Mouse (Mus musculus) forebrain, embryonic 14.5 days (tissue): ENCODE data around the gene Emc6. TPM values are rescaled to one million over a fixed set of nuclear protein-coding genes. Genes with fewer than 3 reads are reported as not detected.

Experiments used
- ATAC-seq: fragments of 200-750 bp; cut with Nextera tagmentation; 2 replicates; pipeline ENCODE4 v1.8.0; 2017; ENCODE audit warnings: mild to moderate bottlenecking, moderate library complexity
- DNase-seq: peaks from one replicate; pipeline ENCODE4 v3.0.0-alpha.2; 2015; ENCODE audit warnings: low spot score
- H3K27ac ChIP-seq: fragments of 300-500 bp; sonication (generic); 2 replicates; pipeline ENCODE4 v1.5.1; 2014; ENCODE audit warnings: low read depth, mild to moderate bottlenecking, control low read depth, low read length, moderate library complexity
- H3K27me3 ChIP-seq: fragments of 300-500 bp; sonication (generic); replicated peaks from 2 replicates; pipeline ENCODE4 v1.6.1; 2014; ENCODE audit warnings: low read length, control low read depth, mixed read lengths; ENCODE audit not compliant: control insufficient read depth, insufficient read depth
- H3K36me3 ChIP-seq: fragments of 300-500 bp; sonication (generic); 2 replicates; pipeline ENCODE4 v1.6.1; 2014; ENCODE audit warnings: low read length, control low read depth; ENCODE audit not compliant: control insufficient read depth, insufficient read depth
- H3K4me1 ChIP-seq: fragments of 300-500 bp; sonication (generic); 2 replicates; pipeline ENCODE4 v1.6.1; 2014; ENCODE audit warnings: antibody characterized with exemption, low read length, control low read depth; ENCODE audit not compliant: control insufficient read depth, insufficient read depth
- H3K4me2 ChIP-seq: fragments of 300-500 bp; sonication (generic); 2 replicates; pipeline ENCODE4 v1.6.1; 2014; ENCODE audit warnings: mild to moderate bottlenecking, control low read depth, low read length
- H3K4me3 ChIP-seq: fragments of 300-500 bp; sonication (generic); 2 replicates; pipeline ENCODE4 v1.5.1; 2014; ENCODE audit warnings: low read depth, low read length, control low read depth
- H3K9ac ChIP-seq: fragments of 300-500 bp; sonication (generic); 2 replicates; pipeline ENCODE4 v1.6.1; 2014; ENCODE audit warnings: mild to moderate bottlenecking, low read length, control low read depth, moderate library complexity
- H3K9me3 ChIP-seq: fragments of 300-500 bp; sonication (generic); replicated peaks from 2 replicates; pipeline ENCODE4 v1.6.1; 2016; ENCODE audit warnings: low read length, control low read depth, mixed read lengths; ENCODE audit not compliant: control insufficient read depth
- WGBS: fragments of 180-500 bp; shearing (Covaris S2); extraction: QIAGEN DNeasy Blood & Tissue Kit; methylation state at CpG from one replicate; pipeline ENCODE4 v1.1.7; 2014; 5-methylcytosine and 5-hydroxymethylcytosine counted together
- polyA plus RNA-seq: library from polyadenylated mRNA; unstranded; fragments of >200 nt; fragmentation: Nextera tagmentation; extraction: Ambion mirVana; gene quantifications from 2 replicates; pipeline ENCODE4 v1.2.1, GENCODE M21; 2014

The Emc6 gene
- polyA plus RNA-seq, 1 experiment from 2014 or later: 163 TPM

DNA sequence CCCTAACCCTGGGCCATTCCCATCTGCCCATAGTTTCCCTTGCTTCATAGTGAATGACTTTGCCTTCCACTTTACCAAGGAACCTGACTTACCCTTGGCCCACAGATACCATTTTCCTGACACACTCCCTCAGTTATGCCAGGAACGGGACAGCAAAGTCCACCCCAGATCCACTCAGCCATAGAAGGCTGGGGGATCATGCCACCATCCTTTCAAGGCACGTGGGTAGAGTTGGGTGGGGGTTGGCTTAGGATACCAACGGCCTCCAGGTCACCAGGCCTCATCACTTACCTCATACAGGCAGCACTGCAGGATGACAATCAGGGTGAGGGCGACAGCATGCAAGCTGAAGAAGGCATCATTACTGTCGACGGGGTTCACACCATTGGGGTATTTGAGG, 10.4 kb upstream of the Emc6 start:
- Histone ChIP-seq H3K27ac (no peak overlapping the region), H3K4me3 (no peak overlapping the region), H3K9ac (no peak overlapping the region), H3K36me3 (peaks cover 83% of the 10 kb centered on the region), H3K27me3 (no peaks in the 10 kb centered on the region), H3K9me3 (no peaks in the 10 kb centered on the region), H3K4me1 (no peaks in the 10 kb centered on the region), H3K4me2 (no peak overlapping the region)
- ATAC-seq (no peak), DNase-seq (no peak)
- 84% methylated on average over 6 of the region's 6 CpGs for WGBS

- 92% methylated on average over 10 of the region's 10 CpGs for WGBS
- Histone ChIP-seq H3K4me2 (no peak overlapping the region), H3K9me3 (no peaks in the 10 kb centered on the region), H3K4me1 (no peaks in the 10 kb centered on the region), H3K36me3 (peaks cover 78% of the 10 kb centered on the region), H3K4me3 (no peak overlapping the region), H3K9ac (no peak overlapping the region), H3K27ac (no peak overlapping the region), H3K27me3 (no peaks in the 10 kb centered on the region)
- ATAC-seq: no peak
- no peak for DNase-seq
Measured at GRCm38 (mm10) chr11:73185872-73186615, 9.2 kb upstream of the Emc6 start.

DNA sequence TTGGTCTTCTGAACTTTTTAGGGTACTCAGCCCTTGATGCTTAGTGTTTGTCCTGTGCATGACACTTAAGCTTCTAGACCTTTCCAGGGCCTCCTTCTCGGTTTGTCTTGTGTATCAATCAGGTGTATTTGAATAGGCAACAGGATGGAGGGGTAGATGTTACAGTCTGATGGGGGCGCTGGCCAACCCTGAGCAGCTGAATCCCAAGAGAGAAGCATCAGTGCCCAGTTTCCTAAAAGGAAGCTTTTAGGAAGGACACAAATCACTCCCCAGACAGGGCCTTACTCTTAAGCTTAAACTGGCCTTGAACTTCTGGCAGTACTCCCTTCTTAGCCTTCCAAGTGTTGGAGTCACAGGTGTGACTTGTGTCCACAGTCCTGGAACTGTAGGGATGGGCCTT, 1.1 kb upstream of the Emc6 start:
- H3K4me1 ChIP-seq: peaks cover 23% of the 10 kb centered on the region
- H3K36me3 ChIP-seq: peaks cover 20% of the 10 kb centered on the region
- DNase-seq: no peak
- H3K4me3 ChIP-seq: peak overlapping the region; percentile 93
- no peaks in the 10 kb centered on the region for H3K9me3 ChIP-seq
- WGBS: 0% methylated on average over 2 of the region's 2 CpGs
- no peak for ATAC-seq
- H3K27ac ChIP-seq: no peak overlapping the region
- H3K4me2 ChIP-seq: peak overlapping the region; percentile 64
- no peaks in the 10 kb centered on the region for H3K27me3 ChIP-seq
- peak overlapping the region; percentile 88 for H3K9ac ChIP-seq

GRCm38 (mm10) chr11:73177509-73177875, 655 bp upstream of the Emc6 start:
- Histone ChIP-seq H3K9me3 (no peaks in the 10 kb centered on the region), H3K4me1 (peaks cover 23% of the 10 kb centered on the region), H3K4me3 (peak overlapping the region; percentile 93), H3K27me3 (no peaks in the 10 kb centered on the region), H3K9ac (peak overlapping the region; percentile 88), H3K36me3 (peaks cover 19% of the 10 kb centered on the region), H3K4me2 (peak overlapping the region; percentile 64), H3K27ac (peak overlapping the region; percentile 86)
- DNase-seq: peak; percentile 52
- WGBS: under 1% methylated on average over 28 of the region's 28 CpGs
- ATAC-seq: peak; percentile 52

DNA sequence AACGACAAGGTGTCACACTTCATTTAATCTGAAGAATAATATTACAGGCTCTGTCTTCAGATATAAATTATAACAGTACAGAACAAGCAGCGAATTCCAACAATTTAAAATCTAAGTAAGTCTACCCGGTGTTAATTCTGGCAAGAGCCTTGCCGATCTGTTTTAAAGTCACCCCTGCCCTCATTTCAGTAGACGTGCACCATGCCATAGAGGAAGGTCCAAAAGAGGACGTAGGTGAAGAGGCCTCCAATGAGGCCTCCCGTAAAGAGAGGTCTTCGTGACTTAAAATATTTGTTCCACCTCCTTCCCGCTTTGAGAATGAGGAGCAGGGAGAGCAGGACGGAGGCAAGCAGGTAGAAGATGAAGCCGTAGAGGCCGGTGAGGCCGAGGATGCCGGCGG, 651 bp downstream of the Emc6 start:
- Histone ChIP-seq H3K36me3 (peaks cover 23% of the 10 kb centered on the region), H3K4me3 (peak overlapping the region; percentile 93), H3K9me3 (no peaks in the 10 kb centered on the region), H3K4me2 (peak overlapping the region; percentile 82), H3K27ac (peak overlapping the region; percentile 71), H3K27me3 (no peaks in the 10 kb centered on the region), H3K4me1 (peaks cover 23% of the 10 kb centered on the region), H3K9ac (peak overlapping the region; percentile 86)
- ATAC-seq (no peak), DNase-seq (no peak)
- 2% methylated on average over 15 of the region's 15 CpGs for WGBS

DNA sequence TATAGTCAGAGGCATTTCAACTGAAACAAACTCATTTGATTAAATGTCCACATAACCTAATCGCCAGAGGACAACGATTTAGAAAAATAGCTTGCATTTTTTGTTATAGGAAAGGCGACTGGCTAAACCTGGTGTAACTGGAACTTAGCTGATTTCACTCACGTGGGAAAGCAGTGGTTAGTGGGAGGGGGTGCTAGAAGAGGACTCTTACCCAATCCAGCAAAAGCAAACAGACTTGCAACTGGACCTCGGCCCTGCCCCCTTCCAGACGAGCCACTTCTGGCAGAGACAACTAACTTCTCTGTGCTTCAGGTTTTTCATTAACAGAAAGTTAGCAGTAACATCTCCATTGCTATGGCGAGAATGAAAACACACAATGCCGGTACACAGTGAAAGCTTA, 1.2 kb downstream of the Emc6 start:
- ATAC-seq: no peak
- WGBS: 51% methylated on average over 8 of the region's 8 CpGs
- peak overlapping the region; percentile 82 for H3K4me2 ChIP-seq
- peaks cover 23% of the 10 kb centered on the region for H3K4me1 ChIP-seq
- H3K9ac ChIP-seq: peak overlapping the region; percentile 86
- peak overlapping the region; percentile 93 for H3K4me3 ChIP-seq
- no peaks in the 10 kb centered on the region for H3K27me3 ChIP-seq
- peaks cover 26% of the 10 kb centered on the region for H3K36me3 ChIP-seq
- H3K9me3 ChIP-seq: no peaks in the 10 kb centered on the region
- H3K27ac ChIP-seq: no peak overlapping the region
- no peak for DNase-seq

DNA sequence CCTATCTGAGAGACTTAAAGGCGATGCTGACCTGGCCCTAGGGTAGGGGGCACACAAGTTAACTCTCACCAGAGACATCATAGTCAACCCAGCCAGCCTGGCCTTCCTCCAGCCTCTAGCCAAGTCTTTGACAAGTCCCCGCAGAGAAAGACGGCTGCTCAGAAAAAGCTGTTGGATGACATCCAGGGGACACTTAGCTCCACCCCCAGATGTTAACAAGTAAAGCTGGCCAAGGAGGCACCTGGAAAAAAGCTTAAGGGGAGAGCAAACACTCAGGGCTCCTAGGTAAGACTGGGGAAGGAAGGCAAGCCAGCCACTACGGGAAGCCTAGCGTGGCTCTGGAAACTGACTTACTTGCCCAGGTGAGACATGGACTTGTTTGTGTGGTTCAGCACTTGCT, 4.7 kb downstream of the Emc6 start:
- H3K4me2 ChIP-seq: no peak overlapping the region
- no peak for ATAC-seq
- H3K27ac ChIP-seq: no peak overlapping the region
- peaks cover 26% of the 10 kb centered on the region for H3K36me3 ChIP-seq
- H3K27me3 ChIP-seq: no peaks in the 10 kb centered on the region
- H3K9ac ChIP-seq: no peak overlapping the region
- peaks cover 14% of the 10 kb centered on the region for H3K4me1 ChIP-seq
- 59% methylated on average over 5 of the region's 5 CpGs for WGBS
- peak; percentile 12 for DNase-seq
- H3K4me3 ChIP-seq: no peak overlapping the region
- no peaks in the 10 kb centered on the region for H3K9me3 ChIP-seq

DNA sequence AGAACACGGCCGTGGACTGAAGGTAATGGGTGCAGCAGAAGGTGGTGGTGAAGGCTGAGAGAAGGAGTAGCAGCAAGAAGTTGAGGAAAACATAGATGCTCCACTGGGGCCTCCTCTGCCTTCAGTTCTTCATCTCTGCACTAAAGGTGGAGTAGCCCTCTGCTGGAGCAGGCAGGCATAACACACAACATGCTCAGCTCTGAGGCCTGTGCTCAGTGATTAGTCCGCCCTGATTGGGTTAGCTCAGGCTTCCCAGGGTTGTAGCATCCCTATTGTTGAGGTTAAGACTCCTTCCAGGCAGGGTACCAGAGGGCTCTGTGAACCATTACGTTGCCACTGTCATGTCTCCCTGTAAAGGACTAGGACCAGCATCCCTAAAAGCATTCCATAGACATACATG, 7.6 kb downstream of the Emc6 start:
- H3K9me3 ChIP-seq: no peaks in the 10 kb centered on the region
- ATAC-seq: no peak
- no peak overlapping the region for H3K4me2 ChIP-seq
- H3K27ac ChIP-seq: no peak overlapping the region
- no peaks in the 10 kb centered on the region for H3K4me1 ChIP-seq
- peak; percentile 68 for DNase-seq
- no peak overlapping the region for H3K4me3 ChIP-seq
- peaks cover 21% of the 10 kb centered on the region for H3K36me3 ChIP-seq
- 38% methylated on average over 4 of the region's 4 CpGs for WGBS
- no peaks in the 10 kb centered on the region for H3K27me3 ChIP-seq
- no peak overlapping the region for H3K9ac ChIP-seq

DNA sequence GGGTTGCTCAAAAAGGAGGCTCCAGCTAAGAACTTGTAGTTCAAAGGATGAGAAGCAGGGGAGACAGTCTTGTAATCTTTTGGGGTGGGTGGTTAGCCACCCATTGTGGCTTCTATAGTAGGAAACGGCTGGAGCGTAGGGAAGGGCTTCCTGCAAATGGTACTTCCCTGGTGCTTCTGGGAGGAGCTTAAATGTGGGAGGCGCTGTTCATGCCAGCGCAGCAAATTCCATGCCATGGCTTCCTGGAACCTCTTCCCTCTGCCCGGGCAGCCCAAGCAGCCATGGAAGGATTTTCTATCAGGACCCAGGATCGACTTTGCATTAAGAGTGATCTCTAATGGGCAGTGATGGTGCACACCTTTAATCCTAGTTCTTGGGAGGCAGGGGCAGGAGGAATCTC, 8.3 kb downstream of the Emc6 start:
- WGBS: 79% methylated on average over 6 of the region's 6 CpGs
- H3K4me1 ChIP-seq: no peaks in the 10 kb centered on the region
- ATAC-seq (no peak), DNase-seq (no peak)
- H3K27ac ChIP-seq: no peak overlapping the region
- H3K36me3 ChIP-seq: peaks cover 16% of the 10 kb centered on the region
- H3K4me3 ChIP-seq: no peak overlapping the region
- no peaks in the 10 kb centered on the region for H3K27me3 ChIP-seq
- no peaks in the 10 kb centered on the region for H3K9me3 ChIP-seq
- H3K4me2 ChIP-seq: no peak overlapping the region
- H3K9ac ChIP-seq: no peak overlapping the region
